Mouse (Mus musculus): ENCODE results near the gene Phf23. TPM values are rescaled to one million over a fixed set of nuclear protein-coding genes. Genes with fewer than 3 reads are reported as not detected.

Gene Phf23
- polyA plus RNA-seq, 1 experiment from 2014 or later = 41.3 TPM

- peaks cover 47% of the 10 kb centered on the region for H3K36me3 ChIP-seq (ENCODE audit: control insufficient read depth, insufficient read depth, low read length)
- 89% methylated on average over 10 of the region's 10 CpGs for whole genome bisulfite sequencing
- H3K27me3 ChIP-seq (ENCODE audit: control insufficient read depth, insufficient read depth, low read length) = no peaks in the 10 kb centered on the region
- H3K4me3 ChIP-seq (replicated peaks; ENCODE audit: low read depth, low read length) = peak overlapping the region; percentile 79
- H3K4me1 ChIP-seq (ENCODE audit: control insufficient read depth, insufficient read depth, low read length) = peaks cover 10% of the 10 kb centered on the region
- H3K27ac ChIP-seq (replicated peaks; ENCODE audit: low read depth, low read length) = no peak overlapping the region
- peak overlapping the region; percentile 82 for H3K9ac ChIP-seq (replicated peaks; ENCODE audit: low read length)
- ATAC-seq (ENCODE audit: low FRiP score, low TSS enrichment) (no peak), DNase-seq (no peak)
- no peaks in the 10 kb centered on the region for H3K9me3 ChIP-seq (ENCODE audit: control insufficient read depth, low read length)
- H3K4me2 ChIP-seq (ENCODE audit: low read length) = peak overlapping the region; percentile 87
Observed at GRCm38 (mm10) chr11:69992396-69992795, 3.2 kb upstream of the Phf23 start.

- no peak for DNase-seq
- no peak overlapping the region; the same call in 1 of the 2 replicates for H3K4me3 ChIP-seq (replicated peaks; ENCODE audit: low read depth, low read length)
- peak overlapping the region; percentile 87 for H3K4me2 ChIP-seq (ENCODE audit: low read length)
- H3K4me1 ChIP-seq (ENCODE audit: control insufficient read depth, insufficient read depth, low read length) = peaks cover 15% of the 10 kb centered on the region
- no peak overlapping the region for H3K27ac ChIP-seq (replicated peaks; ENCODE audit: low read depth, low read length)
- H3K27me3 ChIP-seq (ENCODE audit: control insufficient read depth, insufficient read depth, low read length) = no peaks in the 10 kb centered on the region
- ATAC-seq (ENCODE audit: low FRiP score, low TSS enrichment) = no peak
- no peaks in the 10 kb centered on the region for H3K9me3 ChIP-seq (ENCODE audit: control insufficient read depth, low read length)
- no peak overlapping the region for H3K9ac ChIP-seq (replicated peaks; ENCODE audit: low read length)
- 88% methylated on average over 3 of the region's 3 CpGs for WGBS
- peaks cover 42% of the 10 kb centered on the region for H3K36me3 ChIP-seq (ENCODE audit: control insufficient read depth, insufficient read depth, low read length)
Observed at GRCm38 (mm10) chr11:69992932-69993331, 2.6 kb upstream of the Phf23 start.

- Histone ChIP-seq H3K27ac (replicated peaks; ENCODE audit: low read depth, low read length) (no peak overlapping the region), H3K9ac (replicated peaks; ENCODE audit: low read length) (no peak overlapping the region), H3K36me3 (ENCODE audit: control insufficient read depth, insufficient read depth, low read length) (peaks cover 41% of the 10 kb centered on the region), H3K27me3 (ENCODE audit: control insufficient read depth, insufficient read depth, low read length) (no peaks in the 10 kb centered on the region), H3K9me3 (ENCODE audit: control insufficient read depth, low read length) (no peaks in the 10 kb centered on the region), H3K4me2 (ENCODE audit: low read length) (peak overlapping the region; percentile 71; the same call in 1 of the 2 replicates), H3K4me1 (ENCODE audit: control insufficient read depth, insufficient read depth, low read length) (peaks cover 17% of the 10 kb centered on the region), H3K4me3 (replicated peaks; ENCODE audit: low read depth, low read length) (peak overlapping the region; percentile 91; the same call in 1 of the 2 replicates)
- no peak for ATAC-seq (ENCODE audit: low FRiP score, low TSS enrichment)
- 89% methylated on average over 11 of the region's 11 CpGs for WGBS
- no peak for DNase-seq
Observed at GRCm38 (mm10) chr11:69994401-69995090, 1.0 kb upstream of the Phf23 start.

GRCm38 (mm10) chr11:69996161-69997061 is 834 bp downstream of the Phf23 start:
- ATAC-seq (ENCODE audit: low FRiP score, low TSS enrichment) (peak; percentile 0; the same call in 1 of the 2 replicates), DNase-seq (peak; percentile 71)
- H3K4me1 ChIP-seq (ENCODE audit: control insufficient read depth, insufficient read depth, low read length) = peaks cover 23% of the 10 kb centered on the region
- no peaks in the 10 kb centered on the region for H3K9me3 ChIP-seq (ENCODE audit: control insufficient read depth, low read length)
- no peaks in the 10 kb centered on the region for H3K27me3 ChIP-seq (ENCODE audit: control insufficient read depth, insufficient read depth, low read length)
- WGBS = under 1% methylated on average over 66 of the region's 66 CpGs
- peak overlapping the region; percentile 83 for H3K9ac ChIP-seq (replicated peaks; ENCODE audit: low read length)
- H3K4me2 ChIP-seq (ENCODE audit: low read length) = peak overlapping the region; percentile 71
- H3K36me3 ChIP-seq (ENCODE audit: control insufficient read depth, insufficient read depth, low read length) = peaks cover 38% of the 10 kb centered on the region
- H3K27ac ChIP-seq (replicated peaks; ENCODE audit: low read depth, low read length) = peak overlapping the region; percentile 92
- H3K4me3 ChIP-seq (replicated peaks; ENCODE audit: low read depth, low read length) = peak overlapping the region; percentile 91

- DNase-seq (peak; percentile 86), ATAC-seq (ENCODE audit: low FRiP score, low TSS enrichment) (peak; percentile 14)
- Histone ChIP-seq H3K9ac (replicated peaks; ENCODE audit: low read length) (peak overlapping the region; percentile 83), H3K27ac (replicated peaks; ENCODE audit: low read depth, low read length) (peak overlapping the region; percentile 92), H3K4me2 (ENCODE audit: low read length) (peak overlapping the region; percentile 71), H3K4me1 (ENCODE audit: control insufficient read depth, insufficient read depth, low read length) (peaks cover 30% of the 10 kb centered on the region), H3K27me3 (ENCODE audit: control insufficient read depth, insufficient read depth, low read length) (no peaks in the 10 kb centered on the region), H3K4me3 (replicated peaks; ENCODE audit: low read depth, low read length) (peak overlapping the region; percentile 91), H3K9me3 (ENCODE audit: control insufficient read depth, low read length) (no peaks in the 10 kb centered on the region), H3K36me3 (ENCODE audit: control insufficient read depth, insufficient read depth, low read length) (peaks cover 38% of the 10 kb centered on the region)
- WGBS = under 1% methylated on average over 37 of the region's 44 CpGs
Observed at GRCm38 (mm10) chr11:69997070-69997509, 1.5 kb downstream of the Phf23 start.

GRCm38 (mm10) chr11:69998567-69999491 is 3.3 kb downstream of the Phf23 start:
- H3K4me3 ChIP-seq (replicated peaks; ENCODE audit: low read depth, low read length) = 0 out of 2 replicates have a peak overlapping the region, but pooled peaks have one; percentile 6

GRCm38 (mm10) chr11:69999666-70000065 is 4.1 kb downstream of the Phf23 start:
- whole genome bisulfite sequencing = 89% methylated on average over 8 of the region's 8 CpGs
- no peaks in the 10 kb centered on the region for H3K9me3 ChIP-seq (ENCODE audit: control insufficient read depth, low read length)
- H3K27me3 ChIP-seq (ENCODE audit: control insufficient read depth, insufficient read depth, low read length) = no peaks in the 10 kb centered on the region
- no peak for DNase-seq
- peaks cover 32% of the 10 kb centered on the region for H3K4me1 ChIP-seq (ENCODE audit: control insufficient read depth, insufficient read depth, low read length)
- H3K9ac ChIP-seq (replicated peaks; ENCODE audit: low read length) = no peak overlapping the region
- ATAC-seq (ENCODE audit: low FRiP score, low TSS enrichment) = no peak
- H3K27ac ChIP-seq (replicated peaks; ENCODE audit: low read depth, low read length) = no peak overlapping the region; the same call in 1 of the 2 replicates
- H3K36me3 ChIP-seq (ENCODE audit: control insufficient read depth, insufficient read depth, low read length) = peaks cover 25% of the 10 kb centered on the region
- H3K4me3 ChIP-seq (replicated peaks; ENCODE audit: low read depth, low read length) = peak overlapping the region; percentile 83; the same call in 1 of the 2 replicates
- H3K4me2 ChIP-seq (ENCODE audit: low read length) = peak overlapping the region; percentile 85

More at GRCm38 (mm10) chr11:69998567-69999491, 3.3 kb downstream of the Phf23 start:
- no peak overlapping the region for H3K9ac ChIP-seq (replicated peaks; ENCODE audit: low read length)
- ATAC-seq (ENCODE audit: low FRiP score, low TSS enrichment) (no peak), DNase-seq (no peak)
- H3K27ac ChIP-seq (replicated peaks; ENCODE audit: low read depth, low read length) = no peak overlapping the region
- no peak overlapping the region for H3K4me2 ChIP-seq (ENCODE audit: low read length)
- no peaks in the 10 kb centered on the region for H3K9me3 ChIP-seq (ENCODE audit: control insufficient read depth, low read length)
- peaks cover 32% of the 10 kb centered on the region for H3K4me1 ChIP-seq (ENCODE audit: control insufficient read depth, insufficient read depth, low read length)
- no peaks in the 10 kb centered on the region for H3K27me3 ChIP-seq (ENCODE audit: control insufficient read depth, insufficient read depth, low read length)
- 93% methylated on average over 27 of the region's 27 CpGs for WGBS
- peaks cover 30% of the 10 kb centered on the region for H3K36me3 ChIP-seq (ENCODE audit: control insufficient read depth, insufficient read depth, low read length)
